Mouse (Mus musculus) embryo, embryonic 10.5 days (tissue): ENCODE results near the gene Ssr2.
A peak's percentile ranks its signal among the peaks of the same experiment; 100 is the strongest.

Experiments
- DNase-seq: peaks from one replicate; pipeline ENCODE4 v3.0.0-alpha.2; 2015; ENCODE audit warnings: low spot score

Ssr2 gene

GRCm38 (mm10) chr3:88541622-88542401 is 33.9 kb upstream of the Ssr2 start:
- no peak for DNase-seq

DNA sequence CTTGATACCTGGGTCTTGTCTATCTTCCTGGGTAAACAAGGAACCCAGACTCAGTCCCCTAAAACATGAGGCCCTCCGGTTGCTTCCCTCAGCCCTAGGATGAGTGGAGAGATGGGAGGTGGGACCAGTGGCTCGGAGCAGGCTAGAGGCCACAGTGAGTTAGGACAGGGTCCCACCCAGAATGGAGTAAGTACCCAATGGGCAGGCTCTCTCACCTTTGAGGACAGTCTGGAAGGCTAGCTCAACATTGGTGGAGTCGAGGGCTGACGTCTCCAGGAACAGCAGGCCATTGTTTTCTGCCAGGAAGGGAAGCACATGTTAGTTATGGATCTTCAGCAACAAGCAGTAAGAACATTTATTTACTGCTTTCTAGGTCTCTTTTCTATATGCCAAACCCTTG is 33.2 kb upstream of the Ssr2 start:
- no peak for DNase-seq

GRCm38 (mm10) chr3:88543174-88543573 is 32.5 kb upstream of the Ssr2 start:
- no peak for DNase-seq

GRCm38 (mm10) chr3:88543651-88544410 is 31.8 kb upstream of the Ssr2 start:
- DNase-seq = no peak

GRCm38 (mm10) chr3:88544514-88544913 is 31.2 kb upstream of the Ssr2 start:
- DNase-seq = peak; percentile 61

- DNase-seq = peak; percentile 12
Observed at GRCm38 (mm10) chr3:88544955-88545591, 30.6 kb upstream of the Ssr2 start.

DNA sequence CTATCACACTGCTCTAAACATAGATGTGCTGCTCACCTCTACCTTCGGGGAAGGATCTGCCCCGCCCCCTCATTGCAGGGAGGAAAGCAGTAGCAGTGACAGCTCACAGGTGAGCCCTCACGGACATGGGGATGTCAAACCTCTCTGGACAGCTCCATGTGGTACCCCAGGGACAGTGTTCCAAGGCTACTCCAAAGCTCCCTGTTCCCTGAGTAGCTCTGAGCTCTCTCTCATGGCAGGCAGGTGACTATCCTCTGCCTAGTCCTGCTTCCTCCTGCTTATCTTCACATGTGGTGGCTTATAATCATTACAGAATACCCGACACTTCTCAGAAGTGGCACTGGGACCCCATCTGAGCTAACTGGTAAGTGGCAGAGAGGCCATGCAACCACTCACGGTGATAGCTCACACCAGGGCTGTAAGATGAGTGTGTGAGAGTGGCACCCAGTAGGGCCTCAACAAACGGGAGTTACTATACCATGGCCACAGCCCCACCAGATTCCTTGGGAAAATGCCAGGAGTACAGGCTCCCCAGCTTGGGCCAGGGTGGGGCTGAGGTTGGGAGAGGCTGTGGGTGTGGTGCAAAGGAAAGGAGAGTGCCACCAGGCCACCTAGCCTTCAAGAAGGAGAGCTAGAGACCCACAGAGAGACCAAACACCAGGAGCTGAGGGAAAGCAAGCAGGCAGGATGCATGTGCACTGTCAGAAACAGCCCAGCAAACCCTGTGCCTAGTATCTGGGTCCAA is 28.8 kb upstream of the Ssr2 start:
- no peak for DNase-seq

DNA sequence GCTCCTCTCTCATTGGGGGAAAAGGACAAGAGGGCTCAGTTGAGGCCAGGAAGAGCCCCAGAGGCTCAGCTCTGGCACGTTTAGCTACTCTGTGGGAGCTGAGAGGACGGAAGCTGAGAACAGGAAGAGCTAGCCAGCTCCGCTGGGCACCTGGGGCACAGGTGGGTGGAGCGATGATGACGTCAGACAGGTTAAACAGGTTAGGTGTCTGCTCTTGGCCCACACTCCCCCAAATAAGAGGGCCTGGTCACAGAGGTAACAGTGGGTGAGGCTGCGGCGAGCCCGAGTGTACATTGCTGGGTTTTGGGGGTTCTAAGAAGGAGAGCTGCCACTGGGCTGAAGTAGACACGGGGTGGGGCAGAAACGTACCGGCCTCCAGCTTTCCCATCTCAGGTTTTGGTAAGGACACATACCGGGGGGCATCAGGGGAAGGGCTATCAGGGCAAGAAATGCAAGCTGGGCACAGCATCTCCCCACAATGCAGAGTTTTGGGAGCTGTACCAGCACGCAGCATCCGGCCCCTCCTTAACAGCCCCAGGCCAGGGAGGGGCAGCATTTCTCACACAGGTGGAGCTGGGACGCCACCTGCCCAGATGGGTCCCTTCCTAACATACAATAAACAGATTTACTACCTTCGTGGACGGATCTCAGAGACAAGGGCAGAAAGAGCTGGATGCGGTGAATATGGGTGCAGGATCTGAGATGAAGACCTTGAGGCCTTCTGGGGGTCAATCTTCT is 27.3 kb upstream of the Ssr2 start, which contains the start of gene Rab25:
TSS of gene Rab25 (minus strand) at position 121 of the 738 bp plus-strand sequence.
- no peak for DNase-seq

DNA sequence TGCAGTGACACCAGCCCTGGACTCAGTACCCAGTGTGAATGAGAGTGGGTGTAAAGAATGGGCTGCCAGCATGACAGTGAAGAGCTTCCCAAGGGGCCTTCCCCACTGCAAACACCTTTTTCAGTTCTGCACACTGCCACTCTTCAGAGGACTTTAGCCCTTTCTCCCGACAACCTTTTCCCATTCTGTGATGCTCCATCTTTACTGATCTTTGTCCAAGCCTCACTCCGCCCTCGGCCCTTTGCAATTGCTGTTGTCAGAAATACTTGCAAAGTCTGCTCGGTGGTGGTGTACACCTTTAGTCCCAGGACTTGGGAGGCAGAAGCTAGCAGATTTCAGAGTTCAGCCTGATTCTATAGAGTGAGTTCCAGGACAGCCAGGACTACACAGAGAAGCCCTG is 24.1 kb upstream of the Ssr2 start:
- no peak for DNase-seq

- no peak for DNase-seq
Observed at GRCm38 (mm10) chr3:88552082-88552645, 23.5 kb upstream of the Ssr2 start.

DNA sequence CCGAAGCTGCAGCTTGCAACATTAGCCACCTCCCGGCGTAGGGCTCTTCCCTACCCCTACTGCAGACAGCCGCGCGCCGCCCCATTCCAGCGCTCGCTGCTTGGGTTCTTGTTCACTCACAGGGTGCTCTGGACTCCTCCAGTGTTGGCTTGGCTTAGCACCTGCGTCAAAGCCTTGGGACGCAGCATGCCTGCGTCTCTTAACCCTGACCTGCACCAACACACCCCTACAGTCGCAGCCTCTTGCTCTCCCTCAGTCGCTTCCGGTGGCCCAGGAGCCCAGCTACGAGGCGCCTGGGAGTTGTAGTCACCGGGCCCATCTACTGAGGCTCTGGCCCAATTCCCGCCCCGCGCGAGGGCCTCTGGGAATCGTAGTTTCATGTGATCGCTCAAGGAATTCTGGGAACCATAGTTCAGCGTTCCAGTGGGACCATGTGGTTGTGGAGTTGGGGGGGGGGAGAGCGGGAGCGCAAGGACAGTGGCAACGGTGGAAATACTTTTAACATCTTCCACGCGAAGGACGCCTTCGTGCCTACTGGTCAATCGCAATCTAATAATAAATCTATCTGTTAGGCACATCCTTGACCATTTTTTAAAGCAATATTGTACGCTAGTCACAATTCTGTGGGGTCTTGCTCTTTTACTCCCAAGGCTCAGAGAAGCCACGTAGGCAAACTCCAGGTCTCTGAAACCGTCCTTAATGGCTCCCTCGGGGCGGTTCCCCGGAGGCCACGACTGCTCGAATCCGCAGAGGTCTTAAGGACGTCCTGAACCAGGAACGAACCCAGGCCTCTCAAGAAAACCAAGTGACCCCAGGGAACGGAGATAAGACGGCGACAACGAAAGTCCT is 22.8 kb upstream of the Ssr2 start, which contains the start of gene Lamtor2:
TSS of gene Lamtor2 (minus strand) at position 399 of the 849 bp plus-strand sequence.
- peak; percentile 100 for DNase-seq

DNA sequence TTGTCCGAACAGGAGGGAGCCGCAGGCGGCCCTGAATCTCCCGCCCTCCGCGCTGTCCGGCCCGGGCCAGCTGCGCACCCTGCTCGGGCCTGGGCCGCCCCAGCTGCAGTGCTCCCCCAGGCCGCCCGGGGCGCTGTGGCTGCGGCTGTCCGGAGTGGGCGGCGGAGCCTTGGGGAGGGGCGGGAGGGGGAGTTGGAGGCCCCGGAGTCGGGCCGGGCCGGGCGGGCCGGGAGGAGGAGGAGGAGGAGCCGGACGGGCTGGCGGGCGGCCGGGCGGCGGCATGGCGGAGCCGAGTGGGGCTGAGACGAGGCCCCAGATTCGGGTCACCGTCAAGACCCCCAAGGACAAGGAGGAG is 22.2 kb upstream of the Ssr2 start, which contains the start of gene Ubqln4:
TSS of gene Ubqln4 (plus strand) at position 234 of the 355 bp plus-strand sequence.
- peak; percentile 94 for DNase-seq

GRCm38 (mm10) chr3:88553880-88554586 is 21.6 kb upstream of the Ssr2 start:
- DNase-seq = peak; percentile 72

DNA sequence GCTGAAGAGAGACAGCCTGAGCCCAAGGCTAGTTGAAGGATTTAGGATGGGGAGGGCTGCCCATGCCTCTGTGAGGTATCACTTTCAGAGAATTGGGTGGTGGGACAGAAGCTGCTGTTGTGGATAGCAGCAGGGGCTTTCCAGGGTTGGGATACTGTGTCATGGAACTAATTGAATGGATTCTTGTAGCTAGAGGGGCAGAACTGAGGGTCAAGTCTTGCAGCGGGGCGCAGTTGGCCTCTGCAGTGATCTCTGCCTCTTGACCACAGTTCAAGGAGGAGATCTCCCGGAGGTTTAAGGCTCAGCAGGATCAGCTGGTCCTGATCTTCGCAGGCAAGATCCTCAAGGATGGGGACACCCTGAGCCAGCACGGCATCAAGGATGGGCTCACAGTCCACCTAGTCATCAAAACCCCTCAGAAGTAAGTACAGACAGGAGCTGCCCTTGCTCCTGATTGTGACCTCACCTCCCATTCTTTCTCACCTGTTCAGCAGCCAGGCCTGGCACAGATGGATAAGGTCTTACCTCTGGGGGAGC is 20.5 kb upstream of the Ssr2 start:
- no peak for DNase-seq

- no peak for DNase-seq
Observed at GRCm38 (mm10) chr3:88555731-88556130, 19.9 kb upstream of the Ssr2 start.

DNA sequence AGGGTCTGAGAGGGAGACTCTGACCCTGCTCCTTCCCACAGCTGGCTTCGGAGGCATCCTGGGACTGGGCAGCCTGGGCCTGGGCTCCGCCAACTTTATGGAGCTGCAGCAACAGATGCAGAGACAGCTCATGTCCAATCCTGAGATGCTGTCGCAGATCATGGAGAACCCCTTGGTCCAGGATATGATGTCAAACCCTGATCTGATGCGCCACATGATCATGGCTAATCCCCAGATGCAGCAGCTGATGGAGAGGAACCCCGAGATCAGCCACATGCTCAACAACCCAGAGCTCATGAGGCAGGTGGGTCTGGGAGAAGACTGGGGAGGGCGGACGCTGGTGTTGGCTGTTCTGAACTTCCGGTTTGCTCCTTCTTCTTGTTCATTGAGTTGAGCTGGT is 19.1 kb upstream of the Ssr2 start:
- no peak for DNase-seq

DNA sequence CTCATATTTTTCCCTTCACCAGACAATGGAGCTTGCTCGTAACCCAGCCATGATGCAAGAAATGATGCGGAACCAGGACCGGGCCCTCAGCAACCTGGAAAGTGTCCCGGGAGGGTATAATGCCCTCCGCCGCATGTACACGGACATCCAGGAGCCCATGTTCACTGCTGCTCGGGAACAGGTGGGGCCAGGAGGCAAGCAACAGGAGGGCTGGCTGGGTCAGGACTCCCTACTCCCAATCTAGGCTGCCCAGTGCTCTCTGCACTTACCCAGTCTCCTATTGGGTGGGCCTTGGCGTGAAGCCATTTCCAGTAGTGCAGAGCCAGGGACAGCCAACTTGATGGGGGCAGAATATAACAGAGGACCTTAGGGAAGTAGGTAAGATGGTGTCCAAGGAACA is 16.1 kb upstream of the Ssr2 start:
- DNase-seq = no peak

DNA sequence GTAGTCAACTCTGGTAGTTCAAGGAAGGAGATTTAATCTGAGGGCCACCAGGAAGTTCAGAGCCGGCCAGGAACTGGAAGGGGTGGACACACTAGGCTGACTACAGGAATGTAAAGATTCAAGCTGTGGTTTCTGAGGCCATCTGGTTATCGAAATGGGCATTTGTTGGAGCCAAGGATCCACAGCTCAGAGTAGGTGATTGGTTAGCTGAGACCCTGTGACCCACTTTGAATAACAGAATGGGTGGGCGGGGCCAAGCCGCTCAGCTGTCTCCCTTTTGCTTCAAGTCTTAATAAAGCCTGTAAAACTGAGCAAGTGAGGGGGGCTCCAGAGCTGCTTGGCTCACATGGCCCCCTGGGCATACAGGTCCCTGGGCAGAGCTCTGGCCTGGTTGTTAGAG is 13.7 kb upstream of the Ssr2 start:
- DNase-seq = no peak

GRCm38 (mm10) chr3:88563442-88563841 is 12.2 kb upstream of the Ssr2 start:
- DNase-seq = no peak
